Mouse (Mus musculus) myocyte (in vitro differentiated cells): Measurements from ENCODE around the gene Bean1.

Source experiments
- CEBPB ChIP-seq: IDR thresholded peaks from 2 replicates; pipeline ENCODE4 v1.6.1; 2011; ENCODE audit warnings: mild to moderate bottlenecking, moderate library complexity; ENCODE audit not compliant: poor library complexity, insufficient read depth, severe bottlenecking
- E2F4 ChIP-seq: IDR thresholded peaks from one replicate; pipeline ENCODE4 v1.6.1; 2011; ENCODE audit warnings: mild to moderate bottlenecking, control low read depth, moderate library complexity; ENCODE audit not compliant: insufficient read depth
- MAX ChIP-seq: IDR thresholded peaks from one replicate; pipeline ENCODE4 v1.6.1; 2011; ENCODE audit warnings: low read depth, mild to moderate bottlenecking, control low read depth
- MYOD1 ChIP-seq, 3 experiments: IDR thresholded peaks; one replicate each; pipeline ENCODE4 v1.6.1; 2011; ENCODE audit warnings: control low read depth in 2 of 3, low read depth in 2 of 3, mild to moderate bottlenecking in 2 of 3, moderate library complexity in 1 of 3; ENCODE audit not compliant: insufficient read length in 2 of 3, control insufficient read depth in 1 of 3
- MYOG ChIP-seq, 3 experiments: IDR thresholded peaks; one replicate each; pipeline ENCODE4 v1.6.1; 2011; ENCODE audit warnings: control low read depth in 2 of 3, low read depth in 2 of 3, mild to moderate bottlenecking in 2 of 3; ENCODE audit not compliant: insufficient read length in 2 of 3, control insufficient read depth in 1 of 3, insufficient read depth in 1 of 3
- POLR2A ChIP-seq: IDR thresholded peaks from one replicate; pipeline ENCODE4 v1.6.1; 2011; ENCODE audit warnings: low read depth, mild to moderate bottlenecking, control low read depth, moderate library complexity; ENCODE audit not compliant: insufficient read length
- POLR2AphosphoS2 ChIP-seq: IDR thresholded peaks from one replicate; pipeline ENCODE4 v1.6.1; 2011; ENCODE audit warnings: low read depth, control low read depth; ENCODE audit not compliant: insufficient read length
- SRF ChIP-seq: IDR thresholded peaks from one replicate; pipeline ENCODE4 v1.6.1; 2011; ENCODE audit warnings: low read depth; ENCODE audit not compliant: control insufficient read depth, insufficient read length
- TCF12 ChIP-seq: IDR thresholded peaks from one replicate; pipeline ENCODE4 v1.6.1; 2011; ENCODE audit warnings: mild to moderate bottlenecking, control low read depth; ENCODE audit not compliant: poor library complexity, insufficient read depth, severe bottlenecking
- TCF3 ChIP-seq: IDR thresholded peaks from one replicate; pipeline ENCODE4 v1.6.1; 2011; ENCODE audit warnings: low read depth, control low read depth; ENCODE audit not compliant: insufficient read length
- USF1 ChIP-seq: IDR thresholded peaks from one replicate; pipeline ENCODE4 v1.6.1; 2011; ENCODE audit warnings: low read depth, mild to moderate bottlenecking, control low read depth, moderate library complexity

GRCm38 (mm10) chr8:104142415-104142814 is 27.8 kb upstream of the Bean1 start:
- TF ChIP-seq POLR2A, result no peak
- no peak for TF ChIP-seq TCF3
- no peak for TF ChIP-seq CEBPB
- no peak for TF ChIP-seq POLR2AphosphoS2
- no peak for TF ChIP-seq E2F4
- TF ChIP-seq TCF12, result no peak
- no peak for TF ChIP-seq MAX
- no peak for TF ChIP-seq MYOG (IDR thresholded peaks at IDR 0.05; ENCODE audit: control insufficient read depth in 1 of 3, insufficient read depth in 1 of 3, insufficient read length in 2 of 3, low read depth in 2 of 3)
- no peak for TF ChIP-seq MYOD1 (IDR thresholded peaks at IDR 0.05; ENCODE audit: control insufficient read depth in 1 of 3, insufficient read length in 2 of 3, low read depth in 2 of 3)
- no peak for TF ChIP-seq USF1
- no peak for TF ChIP-seq SRF
